Mouse (Mus musculus): ENCODE results near the gene Dnajc4.

The Dnajc4 gene

GRCm38 (mm10) chr19:6948186-6948585, 44.2 kb downstream of the Dnajc4 start:
- DNase-seq (ENCODE audit: low spot score), result no peak

DNA sequence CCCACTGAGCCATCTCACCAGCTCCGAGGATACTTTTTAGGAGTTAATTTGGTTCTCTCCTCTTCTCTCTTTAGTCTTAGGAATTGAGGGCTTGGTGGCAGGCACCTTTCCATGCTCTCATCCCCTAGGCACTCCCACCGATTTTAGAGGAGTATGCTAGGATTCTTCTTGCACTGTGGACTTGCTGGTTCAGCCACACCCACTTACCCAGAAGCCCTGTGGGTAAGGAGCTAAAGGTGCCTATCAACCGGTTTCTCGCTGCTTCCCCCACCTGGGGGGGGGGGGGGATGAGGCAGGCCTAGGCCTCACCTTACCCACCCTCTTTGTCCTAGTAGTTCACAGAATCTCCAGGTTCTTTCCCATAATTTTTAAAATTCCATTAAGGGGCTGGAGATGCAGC, 44.6 kb downstream of the Dnajc4 start:
- DNase-seq (ENCODE audit: low spot score), result no peak

GRCm38 (mm10) chr19:6943709-6944108, 48.7 kb downstream of the Dnajc4 start:
- DNase-seq (ENCODE audit: low spot score), result no peak

DNA sequence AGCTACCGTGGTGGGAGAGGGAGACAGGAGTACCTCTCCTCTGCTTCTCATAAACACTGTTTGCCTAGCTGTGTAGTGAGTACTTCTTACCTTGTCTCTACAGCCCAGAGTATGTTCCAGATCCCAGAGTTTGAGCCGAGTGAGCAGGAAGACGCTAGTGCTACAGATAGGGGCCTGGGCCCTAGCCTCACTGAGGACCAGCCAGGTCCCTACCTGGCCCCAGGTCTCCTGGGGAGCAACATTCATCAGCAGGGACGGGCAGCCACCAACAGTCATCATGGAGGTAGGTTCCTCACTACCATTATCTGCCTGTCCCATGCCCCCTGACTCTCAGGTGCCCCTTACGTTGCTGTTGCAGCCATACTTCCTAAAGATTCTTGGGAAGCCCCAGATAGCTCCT, 49.6 kb downstream of the Dnajc4 start:
- no peak for DNase-seq (ENCODE audit: low spot score)

DNA sequence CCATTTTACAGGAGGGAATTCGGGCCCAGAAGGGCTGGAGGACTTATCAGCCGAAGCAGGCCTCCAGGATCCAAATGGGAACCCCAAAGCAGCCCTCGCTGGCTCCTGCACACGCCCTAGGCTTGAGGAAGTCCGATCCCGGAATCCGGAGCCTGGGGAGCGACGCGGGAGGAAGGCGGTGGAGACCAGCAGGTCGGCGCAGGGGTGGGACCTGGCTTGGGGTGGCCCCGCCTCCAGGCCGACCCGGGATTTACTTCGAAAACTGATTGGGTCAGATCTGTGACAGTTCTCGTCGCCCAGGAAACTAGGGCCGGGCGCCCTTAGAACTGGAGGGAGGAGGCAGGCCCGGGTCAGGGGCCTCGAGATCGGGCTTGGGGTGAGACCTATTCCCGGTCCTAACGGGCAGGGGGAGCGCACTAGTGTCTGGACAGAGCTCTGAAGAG, 50.1 kb downstream of the Dnajc4 start, which contains the start of gene Gpr137:
Gpr137 (minus strand) TSS at position 232 of the 443 bp plus-strand sequence.
- peak; percentile 98 for DNase-seq (ENCODE audit: low spot score)

- DNase-seq (ENCODE audit: low spot score), result peak; percentile 92
Observed at GRCm38 (mm10) chr19:6941372-6942248, 50.8 kb downstream of the Dnajc4 start, which contains the start of gene Bad. Gene Bad (plus strand): TSS chr19:6941861.

GRCm38 (mm10) chr19:6940396-6941351, 51.7 kb downstream of the Dnajc4 start:
- DNase-seq (ENCODE audit: low spot score), result no peak

- no peak for DNase-seq (ENCODE audit: low spot score)
Observed at GRCm38 (mm10) chr19:6939106-6940002, 53.0 kb downstream of the Dnajc4 start.
